Comparison of ENCODE assay signal across 10 mouse cellular contexts in genomic region chr10:40524991-40525390, GRCm38 (mm10). TPM values are rescaled to one million over a fixed set of nuclear protein-coding genes. Genes with fewer than 3 reads are reported as not detected.
A peak's percentile ranks its signal among the peaks of the same experiment; 100 is the strongest.
DNase-seq lines count a peak whose midpoint lies in the region; ATAC-seq and TF ChIP-seq lines count a peak whose summit lies in the region.
"Had no signal": no experiment of that assay in that cellular context is flagged by ENCODE, and none has a peak within 500 bp of the region (broad histone marks: within the 10 kb centered on the region; RNA-seq: fewer than 3 reads in every experiment).

No protein-coding gene starts in this region.

- no peak overlapping the region for H3K9ac ChIP-seq in liver, embryonic 12.5 days

- TF ChIP-seq CTCF in bone marrow macrophage, adult 2 months (IDR thresholded peaks at IDR 0.05; ENCODE audit: low read depth, low read length) = no peak
- peak; percentile 38; the same call in 1 of the 2 replicates for TF ChIP-seq CTCF in lung, adult 2 months (IDR thresholded peaks at IDR 0.05; ENCODE audit: insufficient read depth, low read length)

- no peak overlapping the region for H3K4me3 ChIP-seq in liver, embryonic 12.5 days
- H3K4me3 ChIP-seq in bone marrow macrophage, adult 2 months (ENCODE audit: insufficient read depth, low read length) = 0 out of 2 replicates have a peak overlapping the region, but pooled peaks have one; percentile 4
- H3K4me3 ChIP-seq in lung, adult 2 months (replicated peaks; ENCODE audit: extremely low read depth, low read depth, low read length) = no peak overlapping the region
- H3K4me3 ChIP-seq: neural tube, embryonic 13.5 days had no signal

- 0 out of 2 replicates have a peak, but pooled peaks cover 3% of the 10 kb centered on the region for H3K27me3 ChIP-seq in liver, embryonic 12.5 days (replicated peaks)
- H3K27me3 ChIP-seq in splenic B cell, adult 2 months (ENCODE audit: control insufficient read depth, insufficient read depth, low read length, poor library complexity, severe bottlenecking) = no peaks in the 10 kb centered on the region

- no peak overlapping the region for H3K27ac ChIP-seq in liver, embryonic 12.5 days
- peak overlapping the region; percentile 69 for H3K27ac ChIP-seq in bone marrow macrophage, adult 2 months (ENCODE audit: insufficient read depth, low read depth, low read length)
- H3K27ac ChIP-seq: neural tube, embryonic 13.5 days had no signal

- no peak for ATAC-seq in liver, embryonic 12.5 days

- no peaks in the 10 kb centered on the region for H3K36me3 ChIP-seq in liver, embryonic 12.5 days
- no peaks in the 10 kb centered on the region for H3K36me3 ChIP-seq in splenic B cell, adult 2 months (ENCODE audit: control insufficient read depth, insufficient read depth, low read length, poor library complexity, severe bottlenecking)
- H3K36me3 ChIP-seq: neural tube, embryonic 13.5 days had no signal

- peak; percentile 33 for DNase-seq in cerebellum, adult 11 months
- no peak for DNase-seq in cerebellum, adult 11-12 months
- DNase-seq in liver = peak; percentile 62
- peak; percentile 63 for DNase-seq in fibroblast of lung, adult 2 months (ENCODE audit: low read depth)
- no peak for DNase-seq in lung, adult 2 months
- DNase-seq in splenic B cell, adult 2 months (ENCODE audit: low read depth, low spot score) = peak; percentile 90

- TF ChIP-seq POLR2A in bone marrow macrophage, adult 2 months (IDR thresholded peaks at IDR 0.05; ENCODE audit: borderline replicate concordance, low read depth, low read length) = no peak
- TF ChIP-seq POLR2A in lung, adult 2 months (IDR thresholded peaks at IDR 0.05; ENCODE audit: borderline replicate concordance, extremely low read depth, low read depth, low read length) = no peak

- 26% methylated on average over 10 of the region's 10 CpGs for WGBS in liver, embryonic 12.5 days (ENCODE audit: insufficient replicate concordance)
- 26% methylated on average over 10 of the region's 10 CpGs for WGBS in lung, adult 2 months

- H3K9me3 ChIP-seq in liver, embryonic 12.5 days (replicated peaks) = no peaks in the 10 kb centered on the region
- H3K9me3 ChIP-seq: neural tube, embryonic 13.5 days had no signal

- peaks cover 49% of the 10 kb centered on the region for H3K4me1 ChIP-seq in liver, embryonic 12.5 days
- H3K4me1 ChIP-seq in bone marrow macrophage, adult 2 months (ENCODE audit: control insufficient read depth, insufficient read depth, low read length) = peaks cover 55% of the 10 kb centered on the region
- H3K4me1 ChIP-seq in lung, adult 2 months (ENCODE audit: control insufficient read depth, insufficient read depth, low read length) = no peaks in the 10 kb centered on the region

- H3K4me2 ChIP-seq in liver, embryonic 12.5 days = no peak overlapping the region
- H3K4me2 ChIP-seq: neural tube, embryonic 13.5 days had no signal

RNA-seq across cellular contexts. Expression of gene Slc22a16, which starts 45.1 kb away (rescaled TPM):
- not detected in 2 replicates for polyA plus RNA-seq in liver, embryonic 12.5 days (2016; fragmentation: Nextera tagmentation; extraction: Ambion mirVana)
- not detected in 2 replicates for polyA plus RNA-seq in bone marrow macrophage, adult 2 months (2012; ENCODE audit: insufficient read depth, insufficient read length, missing spikeins)
- not detected in 2 replicates for polyA plus RNA-seq in lung, adult 2 months (2012; rRNA removed)
- polyA plus RNA-seq: heart, embryonic 16.5 days; neural tube, embryonic 13.5 days had no signal

Comparison
In these comparisons a context has a peak if more than half of its experiments do, and no peak if none do; other contexts are left out.
1. DNase-seq: peak in cerebellum, adult 11 months (single experiment), liver (single experiment), fibroblast of lung, adult 2 months (single experiment) and splenic B cell, adult 2 months (single experiment); none in cerebellum, adult 11-12 months (single experiment) and lung, adult 2 months (single experiment).